Mouse (Mus musculus) activated CD4-positive, CD25-positive, alpha-beta regulatory T cell, adult 4 months (primary cell): Measurements from ENCODE around the gene Rgsl1. TPM values are rescaled to one million over a fixed set of nuclear protein-coding genes. Genes with fewer than 3 reads are reported as not detected.

Experiments
- ATAC-seq: one replicate; pipeline ENCODE4 v1.8.0; 2017
- polyA plus RNA-seq, 2 experiments: library from polyadenylated mRNA; unstranded; fragments of 100-300 nt; shearing (Covaris generic); gene quantifications; one replicate each; pipeline ENCODE4 v1.2.1; 2017

Gene Rgsl1
- polyA plus RNA-seq, 2 experiments from 2014 or later: not detected

GRCm38 (mm10) chr1:153740145-153740544 lies 103.8 kb downstream of the Rgsl1 start, which contains the start of gene Rgs16:
TSS of gene Rgs16 (plus strand) at chr1:153740349.
- ATAC-seq: peak; percentile 91

- peak; percentile 12 for ATAC-seq
These were observed 104.4 kb downstream of the Rgsl1 start for GRCm38 (mm10) chr1:153739437-153740015.

GRCm38 (mm10) chr1:153737101-153738085 lies 106.5 kb downstream of the Rgsl1 start:
- ATAC-seq: no peak

- ATAC-seq: no peak
These were observed 107.8 kb downstream of the Rgsl1 start for GRCm38 (mm10) chr1:153736096-153736495.

GRCm38 (mm10) chr1:153734866-153735265 lies 109.1 kb downstream of the Rgsl1 start:
- ATAC-seq: no peak

GRCm38 (mm10) chr1:153733181-153733580 lies 110.8 kb downstream of the Rgsl1 start:
- no peak for ATAC-seq

GRCm38 (mm10) chr1:153730671-153731070 lies 113.3 kb downstream of the Rgsl1 start:
- ATAC-seq: no peak

GRCm38 (mm10) chr1:153729806-153730205 lies 114.1 kb downstream of the Rgsl1 start:
- no peak for ATAC-seq

Other genes with a start within 250 kb of the Rgsl1 start
- gene Rgs8, start 191.1 kb downstream of the Rgsl1 start, polyA plus RNA-seq: under 1 TPM in 1 of 2 experiments, not detected in 1; 0.09 TPM
- gene Rgs16, start 103.8 kb downstream of the Rgsl1 start, polyA plus RNA-seq: 10 to 100 TPM in 1 of 2 experiments, 1 to 10 TPM in 1; 5.6 to 27.5 TPM
- gene Rnasel, start 94.7 kb downstream of the Rgsl1 start, polyA plus RNA-seq: 10 to 100 TPM; 38.6 to 49.7 TPM
- gene Teddm1b, start 30.2 kb upstream of the Rgsl1 start, polyA plus RNA-seq: under 1 TPM in 1 of 2 experiments, not detected in 1; 0.17 TPM
- under 1 TPM in 1 of 2 experiments, not detected in 1; 0.48 TPM for gene Teddm1a, start 47.6 kb upstream of the Rgsl1 start, polyA plus RNA-seq
- 10 to 100 TPM; 28.1 to 28.9 TPM for gene Glul, start 55.8 kb upstream of the Rgsl1 start, polyA plus RNA-seq
- under 1 TPM; 0.29 to 0.54 TPM for gene Teddm2, start 56.1 kb upstream of the Rgsl1 start, polyA plus RNA-seq